Mouse (Mus musculus) cortical plate, adult 2 months (tissue): ENCODE data around the gene Traf3.

Experiments used
- CTCF ChIP-seq: fragments of 200-500 bp; IDR thresholded peaks from 2 replicates; pipeline ENCODE4 v1.5.1; 2011; ENCODE audit warnings: mild to moderate bottlenecking, control low read depth, low read length; ENCODE audit not compliant: insufficient read depth; ENCODE audit errors: extremely low read depth
- POLR2A ChIP-seq: fragments of 200-500 bp; IDR thresholded peaks from 2 replicates; pipeline ENCODE4 v1.6.1; 2011; ENCODE audit warnings: mild to moderate bottlenecking, low read length, control low read depth; ENCODE audit not compliant: insufficient read depth; ENCODE audit errors: extremely low read depth

DNA sequence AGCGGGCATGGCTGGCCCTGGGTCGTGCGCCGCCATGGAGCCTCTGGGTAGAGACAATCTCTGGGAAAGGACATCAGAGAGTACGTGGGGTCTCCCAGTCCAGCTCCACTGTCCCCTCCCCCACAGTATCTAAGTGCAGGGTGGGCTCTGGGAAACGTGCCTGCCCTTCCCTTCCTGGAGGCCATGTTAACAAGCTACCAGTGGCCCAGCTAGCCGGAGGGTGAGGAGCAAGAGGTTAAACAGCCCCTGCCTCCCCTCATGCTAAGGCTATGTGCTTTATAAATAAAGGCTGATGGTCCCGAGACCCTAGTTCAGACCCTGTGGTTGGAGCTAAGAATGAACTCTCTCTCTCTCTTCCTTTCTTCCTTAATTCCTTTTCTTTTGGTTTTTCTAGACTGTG is 105.8 kb downstream of the Traf3 start:
- TF ChIP-seq CTCF (no peak), POLR2A (no peak)
